Mouse (Mus musculus) erythroblast, embryonic 14.5 days (primary cell): ENCODE results near the gene Zfp961. TPM values are rescaled to one million over a fixed set of nuclear protein-coding genes. Genes with fewer than 3 reads are reported as not detected.
A peak's percentile ranks its signal among the peaks of the same experiment; 100 is the strongest.

Experiments used
- H3K27me3 ChIP-seq: 2 replicates; pipeline ENCODE4 v1.6.1; 2012; ENCODE audit warnings: inconsistent platforms; ENCODE audit not compliant: control insufficient read depth
- H3K36me3 ChIP-seq: 2 replicates; pipeline ENCODE4 v1.6.1; 2012; ENCODE audit warnings: mild to moderate bottlenecking, inconsistent platforms; ENCODE audit not compliant: control insufficient read depth
- H3K4me1 ChIP-seq: 2 replicates; pipeline ENCODE4 v1.6.1; 2012; ENCODE audit warnings: inconsistent platforms; ENCODE audit not compliant: control insufficient read depth
- H3K4me3 ChIP-seq: replicated peaks from 2 replicates; pipeline ENCODE3; 2012; ENCODE audit warnings: moderate library complexity, mild to moderate bottlenecking, inconsistent platforms
- H3K9me3 ChIP-seq: 2 replicates; pipeline ENCODE4 v1.6.1; 2012; ENCODE audit warnings: low read length, inconsistent platforms, mixed read lengths; ENCODE audit not compliant: control insufficient read depth
- GATA1 ChIP-seq: IDR thresholded peaks from 2 replicates; pipeline ENCODE4 v1.6.1; 2012; ENCODE audit warnings: low read length, inconsistent platforms, mixed read lengths
- TAL1 ChIP-seq: IDR thresholded peaks from 3 replicates; pipeline ENCODE4 v1.6.1; 2012; ENCODE audit warnings: low read length, inconsistent platforms, mixed read lengths
- polyA plus RNA-seq: library from polyadenylated mRNA; stranded (reverse); fragments of >175 nt; gene quantifications from 2 replicates; pipeline ENCODE4 v1.2.3, GENCODE M21; 2012

Zfp961 gene
- polyA plus RNA-seq, 1 experiment = 0.03 TPM

DNA sequence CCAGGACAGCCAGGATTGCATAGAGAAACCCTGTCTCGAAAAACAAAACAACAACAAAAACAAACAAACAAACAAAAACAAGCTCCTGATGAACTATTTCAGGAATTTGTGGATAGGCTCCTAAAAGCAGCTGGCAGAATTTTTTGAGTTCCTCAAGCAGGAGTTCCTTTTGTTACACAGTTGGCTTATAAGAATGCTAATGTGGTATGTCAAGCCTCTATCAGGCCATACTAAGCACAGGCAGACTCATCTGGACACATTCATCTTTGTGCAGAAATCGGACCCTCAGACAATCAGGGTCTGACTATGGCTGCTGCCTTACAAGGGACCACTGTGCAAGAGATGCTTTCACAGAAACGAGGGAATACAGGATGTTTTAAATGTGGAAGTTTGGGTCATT is 23.4 kb downstream of the Zfp961 start:
- no peaks in the 10 kb centered on the region for H3K9me3 ChIP-seq
- TF ChIP-seq TAL1 = no peak
- TF ChIP-seq GATA1 = no peak
- H3K4me1 ChIP-seq = no peaks in the 10 kb centered on the region

GRCm38 (mm10) chr8:71981032-71981431 is 30.2 kb downstream of the Zfp961 start:
- Histone ChIP-seq H3K27me3 (no peaks in the 10 kb centered on the region), H3K9me3 (no peaks in the 10 kb centered on the region), H3K4me1 (no peaks in the 10 kb centered on the region), H3K36me3 (no peaks in the 10 kb centered on the region), H3K4me3 (no peak overlapping the region)
- no peak for TF ChIP-seq TAL1
- no peak for TF ChIP-seq GATA1

More for the DNA sequence above, 23.4 kb downstream of the Zfp961 start:
- H3K36me3 ChIP-seq = peaks cover 5% of the 10 kb centered on the region
- H3K27me3 ChIP-seq = no peaks in the 10 kb centered on the region
- H3K4me3 ChIP-seq = no peak overlapping the region

- Histone ChIP-seq H3K27me3 (no peaks in the 10 kb centered on the region), H3K9me3 (no peaks in the 10 kb centered on the region), H3K4me1 (no peaks in the 10 kb centered on the region), H3K36me3 (no peaks in the 10 kb centered on the region), H3K4me3 (no peak overlapping the region)
- TF ChIP-seq TAL1 (no peak), GATA1 (no peak)
These were observed 30.6 kb downstream of the Zfp961 start for GRCm38 (mm10) chr8:71981456-71981855.

GRCm38 (mm10) chr8:71984601-71985000 is 33.8 kb downstream of the Zfp961 start:
- TF ChIP-seq GATA1 = no peak
- TF ChIP-seq TAL1 = no peak
- H3K27me3 ChIP-seq = no peaks in the 10 kb centered on the region

DNA sequence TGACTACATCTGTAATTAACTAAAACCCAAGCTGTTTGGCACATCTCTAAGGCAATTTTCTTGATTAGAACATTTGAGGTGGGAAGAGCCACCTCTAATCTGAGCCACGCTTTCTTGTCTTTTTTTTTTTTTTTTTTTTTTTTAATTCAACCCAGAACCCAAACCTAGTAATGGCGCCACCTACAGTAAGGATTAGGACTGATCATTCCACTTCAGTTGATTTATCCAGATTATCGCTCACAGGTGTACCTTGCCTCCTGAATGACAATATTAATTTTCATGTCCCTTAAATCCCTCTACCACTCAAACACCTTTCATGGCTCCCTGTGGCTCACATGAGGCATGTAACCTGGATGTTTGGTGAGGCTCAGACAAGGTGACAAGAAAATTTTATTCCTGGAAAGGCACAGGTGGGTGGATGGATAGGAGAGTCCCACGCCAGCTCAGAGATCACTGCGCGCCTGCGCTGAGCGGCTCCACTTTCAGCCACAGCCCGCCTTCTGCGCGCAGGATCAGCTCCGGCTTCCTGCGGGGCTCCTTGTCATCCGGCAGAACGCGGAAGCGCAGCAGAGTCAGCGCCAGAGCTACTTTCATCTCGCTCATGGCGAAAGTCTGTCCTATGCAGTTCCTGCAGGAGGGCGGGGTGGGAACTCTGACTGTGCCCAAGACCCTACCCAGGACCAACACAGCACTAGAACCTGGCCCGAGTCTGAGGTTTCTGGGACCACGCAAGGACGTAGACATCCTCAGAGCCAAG is 37.5 kb downstream of the Zfp961 start:
- no peaks in the 10 kb centered on the region; the same call in 1 of the 2 replicates for H3K27me3 ChIP-seq
- no peaks in the 10 kb centered on the region for H3K9me3 ChIP-seq
- no peaks in the 10 kb centered on the region for H3K4me1 ChIP-seq
- H3K4me3 ChIP-seq = peak overlapping the region; percentile 38
- TF ChIP-seq TAL1 (no peak), GATA1 (no peak)
- no peaks in the 10 kb centered on the region for H3K36me3 ChIP-seq

More at GRCm38 (mm10) chr8:71984601-71985000, 33.8 kb downstream of the Zfp961 start:
- Histone ChIP-seq H3K4me3 (no peak overlapping the region), H3K4me1 (no peaks in the 10 kb centered on the region), H3K9me3 (no peaks in the 10 kb centered on the region), H3K36me3 (no peaks in the 10 kb centered on the region)

- peak overlapping the region; percentile 38 for H3K4me3 ChIP-seq
- no peaks in the 10 kb centered on the region for H3K9me3 ChIP-seq
- H3K27me3 ChIP-seq = no peaks in the 10 kb centered on the region; the same call in 1 of the 2 replicates
- TF ChIP-seq GATA1 = no peak
- no peak for TF ChIP-seq TAL1
- H3K36me3 ChIP-seq = no peaks in the 10 kb centered on the region
- H3K4me1 ChIP-seq = no peaks in the 10 kb centered on the region
These were observed 38.2 kb downstream of the Zfp961 start for GRCm38 (mm10) chr8:71988867-71989599.

DNA sequence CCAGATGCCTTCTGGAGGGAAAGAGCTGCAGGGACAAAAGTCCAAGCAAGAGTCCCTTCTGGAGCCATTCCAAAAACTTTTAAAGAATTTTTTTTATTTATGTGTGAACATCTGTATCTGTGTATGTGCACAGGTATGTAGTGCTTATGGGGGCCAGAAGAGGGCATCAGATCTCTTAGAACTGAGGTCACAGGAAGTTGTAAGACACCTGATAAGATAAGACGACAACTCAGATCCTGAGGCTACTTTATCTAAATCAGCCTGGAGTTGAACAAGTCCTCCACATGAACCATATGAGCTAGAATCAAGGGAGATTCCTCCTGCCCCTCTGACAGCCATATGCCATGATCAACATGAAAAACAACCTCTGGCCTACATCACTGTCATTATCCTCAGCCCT is 48.6 kb downstream of the Zfp961 start:
- no peak overlapping the region for H3K4me3 ChIP-seq
- H3K36me3 ChIP-seq = no peaks in the 10 kb centered on the region
- no peaks in the 10 kb centered on the region for H3K27me3 ChIP-seq
- no peaks in the 10 kb centered on the region for H3K4me1 ChIP-seq
- H3K9me3 ChIP-seq = no peaks in the 10 kb centered on the region
- TF ChIP-seq GATA1 (no peak), TAL1 (no peak)

DNA sequence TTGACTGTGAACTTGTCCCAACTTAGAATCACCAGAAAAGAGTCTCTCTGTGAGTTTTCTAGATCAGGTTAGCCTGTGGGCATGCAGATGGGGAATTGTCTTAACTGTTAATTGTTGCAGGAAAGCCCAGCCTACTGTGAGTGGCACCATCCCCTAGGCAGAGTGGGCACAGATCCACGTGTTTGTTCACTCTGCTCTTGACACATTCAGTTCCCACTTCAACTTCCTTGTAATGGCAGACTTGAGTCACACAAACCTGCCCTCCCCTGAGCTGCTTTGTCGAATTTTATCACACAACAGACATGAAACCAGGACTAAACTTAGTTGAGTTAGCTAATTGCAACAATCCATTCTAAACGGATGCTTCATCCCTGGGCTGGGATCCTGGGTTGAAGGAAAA is 49.4 kb downstream of the Zfp961 start:
- H3K4me3 ChIP-seq = no peak overlapping the region
- no peaks in the 10 kb centered on the region for H3K27me3 ChIP-seq
- TF ChIP-seq GATA1 (no peak), TAL1 (no peak)
- no peaks in the 10 kb centered on the region for H3K36me3 ChIP-seq
- H3K4me1 ChIP-seq = no peaks in the 10 kb centered on the region
- no peaks in the 10 kb centered on the region for H3K9me3 ChIP-seq

GRCm38 (mm10) chr8:72002942-72003341 is 52.1 kb downstream of the Zfp961 start:
- Histone ChIP-seq H3K4me3 (no peak overlapping the region), H3K27me3 (no peaks in the 10 kb centered on the region), H3K9me3 (no peaks in the 10 kb centered on the region), H3K36me3 (no peaks in the 10 kb centered on the region), H3K4me1 (no peaks in the 10 kb centered on the region)
- TF ChIP-seq TAL1 (no peak), GATA1 (no peak)
